Mouse (Mus musculus) central nervous system, embryonic 14 days (tissue): ENCODE data around the gene Gm10409. TPM values are rescaled to one million over a fixed set of nuclear protein-coding genes. Genes with fewer than 3 reads are reported as not detected.

Experiments
- polyA plus RNA-seq: library from polyadenylated mRNA; depleted of rRNA; stranded (reverse); fragments of >200 nt; gene quantifications from 2 replicates; pipeline ENCODE4 v1.2.3, GENCODE M21; 2012; rRNA removed

The Gm10409 gene
- 5.5 and 6.4 TPM in 2 replicates for polyA plus RNA-seq

DNA sequence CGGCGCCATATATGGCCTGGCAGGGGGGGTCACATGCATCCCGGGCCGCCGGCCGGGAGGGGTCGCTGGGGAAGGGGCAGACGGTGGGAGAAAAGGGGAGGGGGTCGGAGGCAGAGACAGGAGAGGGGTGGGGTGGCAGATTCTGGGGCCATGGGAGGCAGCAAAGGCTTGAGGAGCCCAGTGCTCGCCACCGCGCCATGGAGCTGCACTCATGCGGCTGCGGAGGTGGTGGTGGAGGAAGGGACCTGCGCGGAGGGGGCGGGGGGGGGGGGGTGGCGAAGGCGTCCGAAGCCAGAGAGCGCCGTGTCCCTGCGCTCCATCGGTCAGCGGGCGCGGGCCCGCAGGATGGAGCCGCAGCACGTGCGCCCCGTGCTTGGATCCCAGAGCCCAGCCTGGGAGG is at the start of gene Gm10409:
TSS of gene Gm10409 (plus strand) at position 301 of the 400 bp plus-strand sequence.

DNA sequence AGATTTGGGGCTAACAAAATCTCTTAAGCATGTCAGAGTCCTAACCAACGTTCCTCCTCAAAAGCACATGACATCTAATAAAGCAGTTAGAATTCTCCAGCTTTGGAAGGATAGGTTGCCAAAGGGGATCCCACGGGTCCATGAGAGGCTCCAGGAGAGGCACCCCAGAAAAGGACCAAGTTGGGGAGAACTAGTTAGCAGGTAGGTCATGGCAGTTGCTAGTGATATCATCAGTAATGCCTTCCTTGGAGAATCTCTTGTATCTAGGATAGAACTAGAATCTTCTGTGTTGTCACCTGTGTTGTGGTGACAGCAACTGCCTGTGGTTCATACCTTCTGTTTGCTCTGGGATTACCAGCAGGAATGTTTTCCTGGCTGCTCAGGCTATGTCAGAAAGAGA is 17.6 kb upstream of the Gm10409 start, which contains the start of gene Gm10413:
TSS of gene Gm10413 (plus strand) at position 301 of the 400 bp plus-strand sequence.

DNA sequence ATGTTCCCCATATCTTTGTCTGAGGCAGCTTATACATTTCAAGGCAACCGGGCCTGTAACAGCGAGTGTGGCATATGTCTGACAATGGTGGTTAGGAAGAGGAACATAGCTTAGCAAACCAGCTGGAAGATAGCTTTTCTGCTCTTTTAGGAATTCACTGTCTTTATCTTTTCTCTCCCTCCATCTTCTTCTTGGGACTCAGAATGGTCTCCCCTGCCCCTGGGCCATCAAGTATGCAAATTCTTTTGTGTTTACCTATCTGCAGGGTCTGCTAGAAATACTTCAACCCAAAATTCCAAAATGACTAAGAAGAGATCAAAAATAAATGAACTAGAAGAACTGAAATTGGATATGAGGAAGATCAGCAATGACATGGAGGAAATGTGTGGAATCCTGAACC is 15.4 kb downstream of the Gm10409 start, which contains the start of gene Gm3005:
TSS of gene Gm3005 (plus strand) at position 301 of the 400 bp plus-strand sequence.

DNA sequence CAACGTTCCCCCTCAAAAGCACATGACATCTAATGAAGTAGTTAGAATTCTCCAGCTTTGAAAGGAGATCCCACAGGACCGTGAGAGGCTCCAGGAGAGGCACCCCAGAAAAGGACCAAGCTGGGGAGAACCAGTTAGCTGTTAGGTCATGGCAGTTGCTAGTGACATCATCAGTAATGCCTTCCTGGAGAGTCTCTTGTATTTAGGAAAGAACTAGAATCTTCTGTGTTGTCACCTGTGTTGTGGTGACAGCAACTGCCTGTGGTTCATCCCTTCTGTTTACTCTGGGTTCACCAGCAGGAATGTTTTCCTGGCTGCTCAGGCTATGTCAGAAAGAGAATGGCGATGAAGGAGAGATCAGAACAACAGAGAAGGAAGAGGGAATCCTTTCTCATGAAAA is 36.7 kb downstream of the Gm10409 start, which contains the start of gene Gm10408:
TSS of gene Gm10408 (plus strand) at position 301 of the 400 bp plus-strand sequence.

Other genes with a start within 250 kb of the Gm10409 start
- 0.30 and 0.37 TPM in 2 replicates for gene Gm5795, start 224.4 kb upstream of the Gm10409 start, polyA plus RNA-seq
- gene D830030K20Rik, start 204.1 kb upstream of the Gm10409 start, polyA plus RNA-seq = 8.3 and 8.7 TPM in 2 replicates
- 0.05 TPM in 1 of 2 replicates, not detected in the other for gene Gm2956, start 80.0 kb upstream of the Gm10409 start, polyA plus RNA-seq
- gene Gm10413, start 17.5 kb upstream of the Gm10409 start, polyA plus RNA-seq = not detected in 2 replicates
- gene Gm3005, start 15.5 kb downstream of the Gm10409 start, polyA plus RNA-seq = 8.5 and 8.7 TPM in 2 replicates
- gene Gm10408, start 36.8 kb downstream of the Gm10409 start, polyA plus RNA-seq = 0.05 TPM in 1 of 2 replicates, not detected in the other
- not detected in 2 replicates for gene Gm3012, start 221.9 kb downstream of the Gm10409 start, polyA plus RNA-seq
- 5.5 and 6.4 TPM in 2 replicates for gene Gm3020, start 239.4 kb downstream of the Gm10409 start, polyA plus RNA-seq